Mouse (Mus musculus): ENCODE measurements around the gene Maz.

- TF ChIP-seq GATA1 (IDR thresholded peaks at IDR 0.05; ENCODE audit: low read length) (no peak), TAL1 (IDR thresholded peaks at IDR 0.05; ENCODE audit: low read length) (no peak)
These were observed 9.6 kb downstream of the Maz start, which contains the start of gene Pagr1a for GRCm38 (mm10) chr7:127016971-127017949.

Measured in erythroblast, embryonic 14.5 days (primary cell).